Mouse (Mus musculus) myocyte (in vitro differentiated cells): Measurements from ENCODE around the gene Ntng1. TPM values are rescaled to one million over a fixed set of nuclear protein-coding genes. Genes with fewer than 3 reads are reported as not detected.

Experiments
- H3K27me3 ChIP-seq: one replicate; pipeline ENCODE4 v1.6.1; 2011; ENCODE audit not compliant: control insufficient read depth, insufficient read depth, insufficient read length
- H3K36me3 ChIP-seq: one replicate; pipeline ENCODE4 v1.6.1; 2011; ENCODE audit not compliant: control insufficient read depth, insufficient read depth
- H3K4me2 ChIP-seq: one replicate; pipeline ENCODE4 v1.6.1; 2011; ENCODE audit warnings: low read depth, control low read depth
- H3K4me3 ChIP-seq: one replicate; pipeline ENCODE4 v1.5.1; 2011; ENCODE audit warnings: mild to moderate bottlenecking, control low read depth, moderate library complexity
- H3K79me2 ChIP-seq: one replicate; pipeline ENCODE4 v1.6.1; 2011; ENCODE audit not compliant: control insufficient read depth, insufficient read depth
- H3ac ChIP-seq: one replicate; pipeline ENCODE4 v1.6.1; 2011; ENCODE audit not compliant: control insufficient read depth, insufficient read length
- CEBPB ChIP-seq: IDR thresholded peaks from 2 replicates; pipeline ENCODE4 v1.6.1; 2011; ENCODE audit warnings: mild to moderate bottlenecking, moderate library complexity; ENCODE audit not compliant: poor library complexity, insufficient read depth, severe bottlenecking
- E2F4 ChIP-seq: IDR thresholded peaks from one replicate; pipeline ENCODE4 v1.6.1; 2011; ENCODE audit warnings: mild to moderate bottlenecking, control low read depth, moderate library complexity; ENCODE audit not compliant: insufficient read depth
- MAX ChIP-seq: IDR thresholded peaks from one replicate; pipeline ENCODE4 v1.6.1; 2011; ENCODE audit warnings: low read depth, mild to moderate bottlenecking, control low read depth
- MYOD1 ChIP-seq, 3 experiments: IDR thresholded peaks; one replicate each; pipeline ENCODE4 v1.6.1; 2011; ENCODE audit warnings: control low read depth in 2 of 3, low read depth in 2 of 3, mild to moderate bottlenecking in 2 of 3, moderate library complexity in 1 of 3; ENCODE audit not compliant: insufficient read length in 2 of 3, control insufficient read depth in 1 of 3
- MYOG ChIP-seq, 3 experiments: IDR thresholded peaks; one replicate each; pipeline ENCODE4 v1.6.1; 2011; ENCODE audit warnings: control low read depth in 2 of 3, low read depth in 2 of 3, mild to moderate bottlenecking in 2 of 3; ENCODE audit not compliant: insufficient read length in 2 of 3, control insufficient read depth in 1 of 3, insufficient read depth in 1 of 3
- POLR2A ChIP-seq: IDR thresholded peaks from one replicate; pipeline ENCODE4 v1.6.1; 2011; ENCODE audit warnings: low read depth, mild to moderate bottlenecking, control low read depth, moderate library complexity; ENCODE audit not compliant: insufficient read length
- POLR2AphosphoS2 ChIP-seq: IDR thresholded peaks from one replicate; pipeline ENCODE4 v1.6.1; 2011; ENCODE audit warnings: low read depth, control low read depth; ENCODE audit not compliant: insufficient read length
- REST ChIP-seq: IDR thresholded peaks from one replicate; pipeline ENCODE4 v1.6.1; 2011; ENCODE audit warnings: mild to moderate bottlenecking, control low read depth, moderate library complexity; ENCODE audit not compliant: insufficient read depth, insufficient read length
- SRF ChIP-seq: IDR thresholded peaks from one replicate; pipeline ENCODE4 v1.6.1; 2011; ENCODE audit warnings: low read depth; ENCODE audit not compliant: control insufficient read depth, insufficient read length
- TCF12 ChIP-seq: IDR thresholded peaks from one replicate; pipeline ENCODE4 v1.6.1; 2011; ENCODE audit warnings: mild to moderate bottlenecking, control low read depth; ENCODE audit not compliant: poor library complexity, insufficient read depth, severe bottlenecking
- TCF3 ChIP-seq: IDR thresholded peaks from one replicate; pipeline ENCODE4 v1.6.1; 2011; ENCODE audit warnings: low read depth, control low read depth; ENCODE audit not compliant: insufficient read length
- USF1 ChIP-seq: IDR thresholded peaks from one replicate; pipeline ENCODE4 v1.6.1; 2011; ENCODE audit warnings: low read depth, mild to moderate bottlenecking, control low read depth, moderate library complexity
- polyA plus RNA-seq: library from polyadenylated mRNA; unstranded; fragments of >200 nt; fragmentation: generic; extraction: Trizol; gene quantifications from one replicate; pipeline ENCODE4 v1.2.1, GENCODE M21; 2012; ENCODE audit warnings: missing spikeins

The Ntng1 gene
- polyA plus RNA-seq, 1 experiment: 0.01 TPM

DNA sequence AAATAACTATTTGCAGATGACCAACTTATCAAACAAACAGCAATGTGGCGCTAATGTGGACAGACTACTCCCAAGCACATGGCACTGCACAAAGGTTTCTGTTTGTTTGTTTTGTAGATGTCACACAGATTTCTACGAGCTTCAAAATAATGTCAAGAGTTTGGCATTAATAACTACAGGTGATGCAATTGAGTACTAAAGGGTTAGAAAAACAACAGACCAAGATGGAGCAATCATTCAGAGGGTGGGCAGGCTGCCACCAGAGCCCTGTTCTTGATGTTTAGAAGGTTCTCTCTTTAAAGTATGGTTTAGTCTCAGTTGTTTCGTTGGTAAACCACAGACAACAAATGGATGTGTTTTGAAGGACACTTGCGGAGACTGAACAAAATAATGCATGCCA lies 264.8 kb downstream of the Ntng1 start:
- no peaks in the 10 kb centered on the region for H3K36me3 ChIP-seq
- no peak overlapping the region for H3K4me3 ChIP-seq
- no peaks in the 10 kb centered on the region for H3K27me3 ChIP-seq
- H3K79me2 ChIP-seq: no peaks in the 10 kb centered on the region
- no peak overlapping the region for H3K4me2 ChIP-seq
- TF ChIP-seq POLR2AphosphoS2 (no peak), TCF3 (no peak), TCF12 (no peak), POLR2A (no peak), REST (no peak), MAX (no peak), MYOG (IDR thresholded peaks at IDR 0.05; ENCODE audit: control insufficient read depth in 1 of 3, insufficient read depth in 1 of 3, insufficient read length in 2 of 3, low read depth in 2 of 3) (no peak), CEBPB (no peak), SRF (no peak), MYOD1 (IDR thresholded peaks at IDR 0.05; ENCODE audit: control insufficient read depth in 1 of 3, insufficient read length in 2 of 3, low read depth in 2 of 3) (no peak), USF1 (no peak), E2F4 (no peak)
- no peak overlapping the region for H3ac ChIP-seq

GRCm38 (mm10) chr3:109871986-109872385 lies 271.8 kb downstream of the Ntng1 start:
- TF ChIP-seq SRF (no peak), MAX (no peak), E2F4 (no peak), TCF3 (no peak), POLR2AphosphoS2 (no peak), MYOG (IDR thresholded peaks at IDR 0.05; ENCODE audit: control insufficient read depth in 1 of 3, insufficient read depth in 1 of 3, insufficient read length in 2 of 3, low read depth in 2 of 3) (no peak)

DNA sequence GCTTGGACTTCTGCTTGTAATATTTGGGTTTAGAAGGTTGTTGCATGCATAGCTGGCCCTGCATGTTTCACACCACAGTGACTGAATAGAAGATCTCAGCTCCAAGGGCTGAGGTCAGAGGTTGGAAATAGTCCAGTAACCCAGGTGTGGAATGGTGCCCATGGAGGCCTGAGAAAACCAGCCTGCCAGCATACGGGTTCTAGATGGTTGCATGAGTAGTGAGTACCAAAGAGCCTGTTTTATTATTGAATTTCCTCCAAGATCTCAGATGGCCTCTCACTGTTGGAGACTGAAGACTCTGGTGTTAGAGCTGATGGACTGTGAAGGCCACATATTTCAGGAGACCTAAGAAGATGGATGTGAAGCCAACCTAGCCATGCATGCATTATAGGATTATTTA lies 285.5 kb downstream of the Ntng1 start:
- TF ChIP-seq E2F4 (no peak), TCF12 (no peak), POLR2AphosphoS2 (no peak), TCF3 (no peak), REST (no peak), CEBPB (no peak), MYOG (IDR thresholded peaks at IDR 0.05; ENCODE audit: control insufficient read depth in 1 of 3, insufficient read depth in 1 of 3, insufficient read length in 2 of 3, low read depth in 2 of 3) (no peak), MAX (no peak), USF1 (no peak), SRF (no peak), MYOD1 (IDR thresholded peaks at IDR 0.05; ENCODE audit: control insufficient read depth in 1 of 3, insufficient read length in 2 of 3, low read depth in 2 of 3) (no peak)
- Histone ChIP-seq H3K27me3 (no peaks in the 10 kb centered on the region), H3K79me2 (no peaks in the 10 kb centered on the region), H3ac (no peak overlapping the region), H3K4me2 (no peak overlapping the region), H3K4me3 (no peak overlapping the region), H3K36me3 (no peaks in the 10 kb centered on the region)

More at GRCm38 (mm10) chr3:109871986-109872385, 271.8 kb downstream of the Ntng1 start:
- Histone ChIP-seq H3K27me3 (no peaks in the 10 kb centered on the region), H3K36me3 (no peaks in the 10 kb centered on the region), H3ac (no peak overlapping the region), H3K4me2 (no peak overlapping the region), H3K79me2 (no peaks in the 10 kb centered on the region), H3K4me3 (no peak overlapping the region)

- Histone ChIP-seq H3K4me3 (no peak overlapping the region), H3K27me3 (no peaks in the 10 kb centered on the region), H3ac (no peak overlapping the region), H3K79me2 (no peaks in the 10 kb centered on the region), H3K36me3 (no peaks in the 10 kb centered on the region), H3K4me2 (no peak overlapping the region)
- TF ChIP-seq MAX (no peak), MYOD1 (IDR thresholded peaks at IDR 0.05; ENCODE audit: control insufficient read depth in 1 of 3, insufficient read length in 2 of 3, low read depth in 2 of 3) (no peak), TCF12 (no peak)
These were observed 289.2 kb downstream of the Ntng1 start for GRCm38 (mm10) chr3:109854449-109855155.

- Histone ChIP-seq H3K4me3 (no peak overlapping the region), H3K27me3 (peaks cover 5% of the 10 kb centered on the region), H3ac (no peak overlapping the region), H3K4me2 (no peak overlapping the region), H3K79me2 (no peaks in the 10 kb centered on the region), H3K36me3 (no peaks in the 10 kb centered on the region)
- TF ChIP-seq TCF3: no peak
- no peak for TF ChIP-seq CEBPB
- no peak for TF ChIP-seq POLR2AphosphoS2
- TF ChIP-seq SRF: no peak
- TF ChIP-seq POLR2A: no peak
- TF ChIP-seq MAX: no peak
These were observed 297.2 kb downstream of the Ntng1 start for GRCm38 (mm10) chr3:109846660-109847059.
